Mouse (Mus musculus): ENCODE measurements around the gene Myo3b. TPM values are rescaled to one million over a fixed set of nuclear protein-coding genes. Genes with fewer than 3 reads are reported as not detected.

Myo3b gene
- polyA plus RNA-seq, 1 experiment from 2014 or later, result not detected

- Histone ChIP-seq H3K27ac (no peak overlapping the region), H3K36me3 (ENCODE audit: inconsistent target) (no peaks in the 10 kb centered on the region), H3K79me2 (ENCODE audit: inconsistent target) (no peaks in the 10 kb centered on the region), H3K4me3 (ENCODE audit: inconsistent target) (no peak overlapping the region)
- 91% methylated on average over 5 of the region's 5 CpGs for WGBS (ENCODE audit: missing documents)
Measured at GRCm38 (mm10) chr2:70406846-70407245, 367.9 kb downstream of the Myo3b start.

- H3K36me3 ChIP-seq (ENCODE audit: inconsistent target), result no peaks in the 10 kb centered on the region
- WGBS (ENCODE audit: missing documents), result 88% methylated on average over 5 of the region's 5 CpGs
Measured at GRCm38 (mm10) chr2:70407729-70408128, 368.8 kb downstream of the Myo3b start.

GRCm38 (mm10) chr2:70410298-70410885 lies 371.5 kb downstream of the Myo3b start:
- Histone ChIP-seq H3K27ac (no peak overlapping the region), H3K79me2 (ENCODE audit: inconsistent target) (no peaks in the 10 kb centered on the region), H3K36me3 (ENCODE audit: inconsistent target) (no peaks in the 10 kb centered on the region), H3K4me3 (ENCODE audit: inconsistent target) (no peak overlapping the region)
- 91% methylated on average over 4 of the region's 4 CpGs for WGBS (ENCODE audit: missing documents)

More at GRCm38 (mm10) chr2:70407729-70408128, 368.8 kb downstream of the Myo3b start:
- H3K27ac ChIP-seq, result no peak overlapping the region
- no peaks in the 10 kb centered on the region for H3K79me2 ChIP-seq (ENCODE audit: inconsistent target)
- no peak overlapping the region for H3K4me3 ChIP-seq (ENCODE audit: inconsistent target)

GRCm38 (mm10) chr2:70412315-70412714 lies 373.4 kb downstream of the Myo3b start:
- 88% methylated on average over 13 of the region's 13 CpGs for WGBS (ENCODE audit: missing documents)
- Histone ChIP-seq H3K36me3 (ENCODE audit: inconsistent target) (no peaks in the 10 kb centered on the region), H3K4me3 (ENCODE audit: inconsistent target) (no peak overlapping the region), H3K27ac (no peak overlapping the region), H3K79me2 (ENCODE audit: inconsistent target) (no peaks in the 10 kb centered on the region)

GRCm38 (mm10) chr2:70414386-70414785 lies 375.5 kb downstream of the Myo3b start:
- 100% methylated on average over 1 of the region's 1 CpGs for WGBS (ENCODE audit: missing documents)

GRCm38 (mm10) chr2:70415521-70415920 lies 376.6 kb downstream of the Myo3b start:
- no peaks in the 10 kb centered on the region for H3K36me3 ChIP-seq (ENCODE audit: inconsistent target)
- no peak overlapping the region for H3K4me3 ChIP-seq (ENCODE audit: inconsistent target)
- no peaks in the 10 kb centered on the region for H3K79me2 ChIP-seq (ENCODE audit: inconsistent target)
- 100% methylated on average over 1 of the region's 1 CpGs for WGBS (ENCODE audit: missing documents)
- H3K27ac ChIP-seq, result no peak overlapping the region

More at GRCm38 (mm10) chr2:70414386-70414785, 375.5 kb downstream of the Myo3b start:
- no peak overlapping the region for H3K4me3 ChIP-seq (ENCODE audit: inconsistent target)
- H3K36me3 ChIP-seq (ENCODE audit: inconsistent target), result no peaks in the 10 kb centered on the region
- H3K79me2 ChIP-seq (ENCODE audit: inconsistent target), result no peaks in the 10 kb centered on the region
- H3K27ac ChIP-seq, result no peak overlapping the region

GRCm38 (mm10) chr2:70419336-70419735 lies 380.4 kb downstream of the Myo3b start:
- Histone ChIP-seq H3K4me3 (ENCODE audit: inconsistent target) (no peak overlapping the region), H3K79me2 (ENCODE audit: inconsistent target) (no peaks in the 10 kb centered on the region), H3K27ac (no peak overlapping the region), H3K36me3 (ENCODE audit: inconsistent target) (no peaks in the 10 kb centered on the region)
- 84% methylated on average over 6 of the region's 6 CpGs for whole genome bisulfite sequencing (ENCODE audit: missing documents)

- WGBS (ENCODE audit: missing documents), result 87% methylated on average over 13 of the region's 13 CpGs
- H3K4me3 ChIP-seq (ENCODE audit: inconsistent target), result no peak overlapping the region
- no peaks in the 10 kb centered on the region for H3K36me3 ChIP-seq (ENCODE audit: inconsistent target)
- H3K27ac ChIP-seq, result no peak overlapping the region
- no peaks in the 10 kb centered on the region for H3K79me2 ChIP-seq (ENCODE audit: inconsistent target)
Measured at GRCm38 (mm10) chr2:70421144-70421874, 382.4 kb downstream of the Myo3b start.

- Histone ChIP-seq H3K79me2 (ENCODE audit: inconsistent target) (no peaks in the 10 kb centered on the region), H3K27ac (no peak overlapping the region), H3K36me3 (ENCODE audit: inconsistent target) (no peaks in the 10 kb centered on the region), H3K4me3 (ENCODE audit: inconsistent target) (no peak overlapping the region)
- 80% methylated on average over 11 of the region's 11 CpGs for WGBS (ENCODE audit: missing documents)
Measured at GRCm38 (mm10) chr2:70425611-70426010, 386.7 kb downstream of the Myo3b start.

- Histone ChIP-seq H3K36me3 (ENCODE audit: inconsistent target) (no peaks in the 10 kb centered on the region), H3K79me2 (ENCODE audit: inconsistent target) (no peaks in the 10 kb centered on the region), H3K4me3 (ENCODE audit: inconsistent target) (no peak overlapping the region), H3K27ac (no peak overlapping the region)
- 22% methylated on average over 3 of the region's 4 CpGs for WGBS (ENCODE audit: missing documents)
Measured at GRCm38 (mm10) chr2:70443035-70443434, 404.1 kb downstream of the Myo3b start.

- no peaks in the 10 kb centered on the region for H3K79me2 ChIP-seq (ENCODE audit: inconsistent target)
- WGBS (ENCODE audit: missing documents), result 10% methylated on average over 6 of the region's 7 CpGs
Measured at GRCm38 (mm10) chr2:70444141-70444540, 405.2 kb downstream of the Myo3b start.

GRCm38 (mm10) chr2:70456205-70456604 lies 417.3 kb downstream of the Myo3b start:
- Histone ChIP-seq H3K4me3 (ENCODE audit: inconsistent target) (no peak overlapping the region), H3K27ac (no peak overlapping the region), H3K36me3 (ENCODE audit: inconsistent target) (no peaks in the 10 kb centered on the region), H3K79me2 (ENCODE audit: inconsistent target) (no peaks in the 10 kb centered on the region)
- 22% methylated on average over 12 of the region's 12 CpGs for WGBS (ENCODE audit: missing documents)

More at GRCm38 (mm10) chr2:70444141-70444540, 405.2 kb downstream of the Myo3b start:
- Histone ChIP-seq H3K36me3 (ENCODE audit: inconsistent target) (no peaks in the 10 kb centered on the region), H3K4me3 (ENCODE audit: inconsistent target) (no peak overlapping the region), H3K27ac (no peak overlapping the region)

- no peaks in the 10 kb centered on the region for H3K36me3 ChIP-seq (ENCODE audit: inconsistent target)
- 0% methylated on average over 1 of the region's 1 CpGs for whole genome bisulfite sequencing (ENCODE audit: missing documents)
- no peaks in the 10 kb centered on the region for H3K79me2 ChIP-seq (ENCODE audit: inconsistent target)
- no peak overlapping the region for H3K27ac ChIP-seq
- no peak overlapping the region for H3K4me3 ChIP-seq (ENCODE audit: inconsistent target)
Measured at GRCm38 (mm10) chr2:70463606-70464005, 424.7 kb downstream of the Myo3b start.

GRCm38 (mm10) chr2:70471136-70471535 lies 432.2 kb downstream of the Myo3b start:
- H3K36me3 ChIP-seq (ENCODE audit: inconsistent target), result no peaks in the 10 kb centered on the region
- 44% methylated on average over 5 of the region's 5 CpGs for WGBS (ENCODE audit: missing documents)
- H3K27ac ChIP-seq, result no peak overlapping the region
- H3K4me3 ChIP-seq (ENCODE audit: inconsistent target), result no peak overlapping the region
- H3K79me2 ChIP-seq (ENCODE audit: inconsistent target), result no peaks in the 10 kb centered on the region

- Histone ChIP-seq H3K4me3 (ENCODE audit: inconsistent target) (no peak overlapping the region), H3K36me3 (ENCODE audit: inconsistent target) (no peaks in the 10 kb centered on the region), H3K27ac (no peak overlapping the region), H3K79me2 (ENCODE audit: inconsistent target) (no peaks in the 10 kb centered on the region)
- WGBS (ENCODE audit: missing documents), result 5% methylated on average over 48 of the region's 48 CpGs
Measured at GRCm38 (mm10) chr2:70471861-70472620, 433.1 kb downstream of the Myo3b start.
